9 mouse cellular contexts compared by ENCODE assay signal in the genomic region with DNA sequence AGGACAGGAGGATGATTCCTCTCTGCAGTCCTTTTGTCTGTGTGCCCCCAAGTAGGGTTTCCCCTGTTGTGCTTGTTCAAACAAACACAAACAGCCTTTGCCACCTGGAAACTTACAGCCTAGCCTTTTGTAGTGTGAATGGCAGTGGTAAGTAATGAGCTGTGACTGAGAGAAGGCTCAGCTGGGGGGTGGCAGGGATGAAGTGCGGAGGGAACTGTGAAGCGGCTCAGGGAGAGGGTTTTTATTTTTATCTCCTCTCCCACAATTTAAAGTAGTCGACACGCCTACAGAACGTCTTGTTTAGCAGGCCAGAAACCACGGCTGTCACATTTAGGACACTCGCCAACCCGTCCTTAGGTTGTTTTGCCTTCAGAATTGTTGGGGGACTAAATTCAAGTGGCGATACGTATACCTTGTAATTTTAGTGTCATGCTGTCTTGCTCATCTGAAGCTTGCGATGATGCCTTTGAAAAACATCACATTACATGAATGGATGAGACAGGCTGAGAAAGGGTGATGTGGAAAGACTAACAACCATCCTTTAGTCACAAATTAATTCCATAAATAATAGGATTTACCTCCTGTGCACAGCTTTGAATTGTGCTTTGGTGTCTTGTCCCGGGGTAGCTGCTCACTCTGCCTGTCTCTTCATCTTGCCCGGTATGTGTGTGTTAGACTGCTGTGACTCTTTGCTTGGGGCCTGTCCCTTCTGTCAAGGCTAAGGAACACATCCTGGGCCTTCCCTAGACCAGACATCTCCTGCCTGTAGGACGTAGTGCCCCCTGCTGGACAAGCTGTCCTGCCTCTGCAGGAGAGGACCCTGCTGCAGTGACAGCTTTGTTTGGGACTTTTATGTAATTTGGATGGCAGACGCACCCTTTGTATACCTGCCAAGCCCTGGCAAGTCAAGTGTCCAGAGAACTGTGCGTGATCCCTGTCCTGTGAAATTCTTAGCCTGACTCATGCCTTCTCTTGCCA.
DNase-seq lines count a peak whose midpoint lies in the region; TF ChIP-seq lines count a peak whose summit lies in the region.
"Had no signal": no experiment of that assay in that cellular context is flagged by ENCODE, and none has a peak within 500 bp of the region (broad histone marks: within the 10 kb centered on the region; RNA-seq: fewer than 3 reads in every experiment).

No protein-coding gene starts in this region.

- H3K4me3 ChIP-seq in gastrocnemius, adult 2 months: no peak overlapping the region
- no peak overlapping the region for H3K4me3 ChIP-seq in left cerebral cortex, adult 2 months
- H3K4me3 ChIP-seq: megakaryocyte, embryonic 14.5 days had no signal

- TF ChIP-seq CTCF in gastrocnemius, adult 2 months (IDR thresholded peaks at IDR 0.05): peak; percentile 90
- peak; percentile 71 for TF ChIP-seq CTCF in left cerebral cortex, adult 2 months (IDR thresholded peaks at IDR 0.05)

- intact Hi-C loops in gastrocnemius, adult 2 months (cut with DNase I): loop anchor here (2.0 to 5.0 kb wide), 2 partner anchors 68 to 951 kb away; a partner anchor contains a TSS
- intact Hi-C loops in left cerebral cortex, adult 2 months (cut with DNase I): loop anchor here (2.0 to 10.0 kb wide), 3 partner anchors 433 to 895 kb away; no protein-coding TSS in a partner anchor

- peak; percentile 66 for DNase-seq in T-cell, adult 2 months (ENCODE audit: low spot score)
- DNase-seq in cerebellum, postnatal 36 days: peak; percentile 43 to 51
- peak; percentile 91 for DNase-seq in gastrocnemius, adult 2 months
- DNase-seq in induced T-regulatory cell, adult 2 months (ENCODE audit: low read depth): peak; percentile 88
- DNase-seq in left cerebral cortex, adult 2 months (ENCODE audit: extremely low spot score in 1 of 2, low spot score in 2 of 2): peak; percentile 48 to 55
- DNase-seq in mesoderm, embryonic 11.5 days (ENCODE audit: low read depth, low spot score): peak; percentile 67
- DNase-seq in right cerebral cortex, postnatal 36 days (ENCODE audit: low spot score in 2 of 2): peak; percentile 50 to 73
- DNase-seq in urinary bladder, postnatal 4 days (ENCODE audit: low spot score in 2 of 2): peak; percentile 39 to 80

- peak overlapping the region; percentile 62 for H3K27ac ChIP-seq in gastrocnemius, adult 2 months
- H3K27ac ChIP-seq in left cerebral cortex, adult 2 months: peak overlapping the region; percentile 11; the same call in 1 of the 2 replicates
